Mouse (Mus musculus) olfactory bulb, adult 2 months (tissue): Measurements from ENCODE around the gene Cyb5d1. TPM values are rescaled to one million over a fixed set of nuclear protein-coding genes. Genes with fewer than 3 reads are reported as not detected.

Source experiments
- H3K27ac ChIP-seq: fragments of 200-500 bp; 2 replicates; pipeline ENCODE4 v1.5.1; 2012; ENCODE audit warnings: low read depth, low read length; ENCODE audit not compliant: insufficient read depth
- H3K4me1 ChIP-seq: fragments of 200-500 bp; 2 replicates; pipeline ENCODE4 v1.6.1; 2012; ENCODE audit warnings: low read length; ENCODE audit not compliant: control insufficient read depth, insufficient read depth
- H3K4me3 ChIP-seq: fragments of 200-500 bp; 2 replicates; pipeline ENCODE4 v1.5.1; 2012; ENCODE audit warnings: mild to moderate bottlenecking, low read depth, low read length, moderate library complexity; ENCODE audit not compliant: insufficient read depth
- CTCF ChIP-seq: fragments of 200-500 bp; IDR thresholded peaks from 2 replicates; pipeline ENCODE4 v1.5.1; 2012; ENCODE audit warnings: low read depth, mild to moderate bottlenecking, low read length, moderate library complexity; ENCODE audit not compliant: insufficient read depth
- POLR2A ChIP-seq: fragments of 200-500 bp; IDR thresholded peaks from 2 replicates; pipeline ENCODE4 v1.6.1; 2012; ENCODE audit warnings: mild to moderate bottlenecking, low read depth, low read length, moderate library complexity; ENCODE audit not compliant: insufficient read depth
- WGBS: fragments of 180-500 bp; shearing (Covaris S2); methylation state at CpG from one replicate; pipeline ENCODE4 v1.1.7; 2018; 5-methylcytosine and 5-hydroxymethylcytosine counted together
- polyA plus RNA-seq: library from polyadenylated mRNA; stranded (reverse); fragments of >200 nt; gene quantifications from 2 replicates; pipeline ENCODE4 v1.2.4, GENCODE M21; 2012; ENCODE audit warnings: low replicate concordance; ENCODE audit not compliant: missing spikeins, insufficient read depth, insufficient read length

Cyb5d1 gene
- polyA plus RNA-seq, 1 experiment = not detected

- Histone ChIP-seq H3K4me1 (peaks cover 25% of the 10 kb centered on the region), H3K27ac (no peak overlapping the region), H3K4me3 (no peak overlapping the region)
- 53% methylated on average over 21 of the region's 21 CpGs for WGBS
- TF ChIP-seq POLR2A = no peak
- no peak for TF ChIP-seq CTCF
These were observed 3.2 kb upstream of the Cyb5d1 start for GRCm38 (mm10) chr11:69398486-69399200.

- peak within 1 kb of the TSS; percentile 8; the same call in 1 of the 2 replicates for H3K27ac ChIP-seq
- 19% methylated on average over 16 of the region's 16 CpGs for WGBS
- TF ChIP-seq POLR2A = no peak
- no peak for TF ChIP-seq CTCF
- H3K4me3 ChIP-seq = 0 out of 2 replicates have a peak within 1 kb of the TSS, but pooled peaks have one; percentile 1
- H3K4me1 ChIP-seq = peaks cover 25% of the 10 kb centered on the region
These were observed 2.6 kb upstream of the Cyb5d1 start, which contains the start of gene Tmem88 for GRCm38 (mm10) chr11:69398059-69398458. Gene Tmem88 (minus strand): TSS chr11:69398234.

GRCm38 (mm10) chr11:69397581-69398057 lies 2.2 kb upstream of the Cyb5d1 start:
- TF ChIP-seq POLR2A = no peak
- no peak for TF ChIP-seq CTCF

GRCm38 (mm10) chr11:69396772-69397171 lies 1.3 kb upstream of the Cyb5d1 start:
- TF ChIP-seq CTCF (no peak), POLR2A (no peak)
- Histone ChIP-seq H3K27ac (no peak overlapping the region; the same call in 1 of the 2 replicates), H3K4me1 (peaks cover 25% of the 10 kb centered on the region), H3K4me3 (peak overlapping the region; percentile 72)
- 27% methylated on average over 11 of the region's 11 CpGs for WGBS

More at GRCm38 (mm10) chr11:69397581-69398057, 2.2 kb upstream of the Cyb5d1 start:
- 0 out of 2 replicates have a peak overlapping the region, but pooled peaks have one; percentile 1 for H3K4me3 ChIP-seq
- peaks cover 25% of the 10 kb centered on the region for H3K4me1 ChIP-seq
- 30% methylated on average over 24 of the region's 24 CpGs for WGBS
- peak overlapping the region; percentile 8; the same call in 1 of the 2 replicates for H3K27ac ChIP-seq

- Histone ChIP-seq H3K27ac (peak overlapping the region; percentile 95), H3K4me3 (peak overlapping the region; percentile 78), H3K4me1 (peaks cover 17% of the 10 kb centered on the region)
- peak; percentile 20; the same call in 1 of the 2 replicates for TF ChIP-seq POLR2A
- no peak for TF ChIP-seq CTCF
- under 1% methylated on average over 48 of the region's 48 CpGs for WGBS
These were observed 373 bp upstream of the Cyb5d1 start for GRCm38 (mm10) chr11:69395634-69396373.

GRCm38 (mm10) chr11:69394591-69395167 lies 752 bp downstream of the Cyb5d1 start:
- peaks cover 17% of the 10 kb centered on the region; the same call in 1 of the 2 replicates for H3K4me1 ChIP-seq
- peak overlapping the region; percentile 42; the same call in 1 of the 2 replicates for H3K27ac ChIP-seq
- H3K4me3 ChIP-seq = peak overlapping the region; percentile 78
- WGBS = under 1% methylated on average over 31 of the region's 31 CpGs

GRCm38 (mm10) chr11:69390400-69391034 lies 4.9 kb downstream of the Cyb5d1 start:
- no peak overlapping the region for H3K27ac ChIP-seq
- TF ChIP-seq POLR2A = no peak
- no peak for TF ChIP-seq CTCF
- H3K4me1 ChIP-seq = peaks cover 3% of the 10 kb centered on the region; the same call in 1 of the 2 replicates

More at GRCm38 (mm10) chr11:69390400-69391034, 4.9 kb downstream of the Cyb5d1 start:
- WGBS = 50% methylated on average over 10 of the region's 10 CpGs
- no peak overlapping the region for H3K4me3 ChIP-seq
